Mouse (Mus musculus) heart, postnatal 0 days (tissue): Measurements from ENCODE around the gene 4931409K22Rik.

Source experiments
- CTCF ChIP-seq: IDR thresholded peaks from 2 replicates; pipeline ENCODE4 v1.5.1; 2016; ENCODE audit warnings: antibody characterized with exemption, control low read depth, low read depth
- EP300 ChIP-seq: IDR thresholded peaks from 2 replicates; pipeline ENCODE4 v1.6.1; 2016; ENCODE audit warnings: antibody characterized with exemption, low read depth

DNA sequence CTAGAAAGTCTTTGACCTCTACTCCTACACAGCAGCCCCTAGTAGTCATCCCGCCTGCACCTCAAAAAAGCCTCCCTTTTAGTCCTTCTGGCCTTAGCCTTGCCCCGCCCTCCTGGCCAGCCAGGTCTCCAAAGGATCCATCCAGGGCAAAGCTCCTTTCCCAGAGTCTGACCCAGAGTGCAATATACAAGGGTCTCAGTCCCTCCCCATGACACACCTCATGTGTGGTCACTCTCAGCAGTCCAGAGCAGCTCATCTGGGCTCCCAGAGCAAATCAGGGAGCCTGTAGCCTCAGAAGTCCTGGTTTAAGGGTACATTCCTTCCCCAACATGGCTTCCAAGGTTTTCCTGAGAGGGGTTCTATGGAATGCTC, 5.3 kb downstream of the 4931409K22Rik start:
- TF ChIP-seq EP300 (no peak), CTCF (no peak)
